Mouse (Mus musculus) layer of hippocampus, postnatal 14 days (tissue): ENCODE measurements at regions not wholly inside any gene's neighbourhood (a gene's known extent, or its start where the extent isn't known, plus 50 kb on each side); places are given as distances from the start of the nearest gene placed in this dataset.
A peak's percentile ranks its signal among the peaks of the same experiment; 100 is the strongest.

Source experiments
- DNase-seq, 2 experiments: peaks; one replicate each; pipeline ENCODE4 v3.0.0; 2021 to 2022; ENCODE audit warnings: low spot score in 2 of 2, mixed read lengths in 1 of 2

DNA sequence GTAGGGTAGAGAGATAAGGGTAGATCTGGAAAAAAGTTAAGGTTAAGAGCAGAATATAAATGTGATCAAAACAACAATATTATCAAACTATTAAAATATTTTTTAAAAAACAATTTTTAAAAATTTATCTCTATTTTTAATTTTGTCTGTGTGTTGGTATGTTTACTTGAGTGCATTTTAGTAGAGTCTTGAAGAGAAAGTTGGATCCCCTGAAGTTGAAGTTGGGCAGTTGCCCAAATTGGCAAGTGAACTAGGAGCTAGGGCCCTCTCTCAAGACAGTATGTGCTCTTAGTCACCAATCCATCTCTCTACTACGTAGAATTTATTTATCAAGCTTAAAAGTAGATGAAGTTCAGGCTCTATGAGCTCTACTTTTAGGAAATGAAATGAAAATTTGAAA lies 59.9 kb downstream of the Adamts1 start:
- DNase-seq, result no peak

DNA sequence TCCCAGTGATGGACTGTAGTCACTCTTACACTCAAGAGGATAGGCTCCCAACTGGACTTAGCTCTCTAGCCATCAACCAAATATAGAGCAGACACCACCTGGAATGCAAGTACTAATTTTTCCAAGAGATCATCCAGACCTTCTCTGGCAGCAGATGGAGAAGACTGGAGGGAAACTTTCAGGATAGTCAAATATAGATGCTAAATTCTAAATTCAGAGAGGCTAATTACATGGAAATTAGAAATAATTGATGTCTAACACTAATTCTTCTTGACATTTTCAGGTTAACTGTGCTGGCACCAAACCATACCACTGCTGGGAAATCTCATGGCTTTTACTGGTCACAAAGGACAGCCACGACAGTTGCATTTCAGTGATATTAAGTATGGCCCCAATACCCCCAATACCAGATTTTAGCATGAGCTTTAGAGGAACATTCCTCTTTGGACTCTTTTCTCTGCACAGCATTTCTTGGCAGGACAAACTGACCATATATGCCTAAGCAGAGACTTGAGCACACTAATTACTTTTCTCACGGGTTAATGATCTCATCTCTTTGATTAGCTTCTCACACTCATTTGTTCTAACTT lies 64.2 kb downstream of the Adamts1 start:
- DNase-seq, result no peak

DNA sequence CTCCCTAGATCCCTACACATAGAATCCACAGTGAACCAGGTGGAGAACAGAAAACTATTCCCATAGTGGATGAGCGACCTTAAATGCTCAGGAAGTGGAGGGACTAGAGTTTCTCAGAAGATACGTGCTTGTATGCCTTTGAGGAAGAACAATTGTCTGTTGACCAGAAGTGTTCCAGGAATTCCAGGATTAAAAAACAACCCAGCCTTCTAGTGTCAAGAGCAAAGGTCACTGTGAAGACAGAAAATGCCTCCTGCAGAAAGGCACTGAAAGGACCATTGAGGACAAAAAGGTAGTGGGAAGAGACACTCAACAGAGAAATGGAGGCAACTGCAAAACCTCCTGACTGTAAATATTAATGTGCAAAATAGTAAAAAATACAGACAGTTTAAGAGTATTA lies 74.9 kb downstream of the Adamts1 start:
- DNase-seq, result no peak

DNA sequence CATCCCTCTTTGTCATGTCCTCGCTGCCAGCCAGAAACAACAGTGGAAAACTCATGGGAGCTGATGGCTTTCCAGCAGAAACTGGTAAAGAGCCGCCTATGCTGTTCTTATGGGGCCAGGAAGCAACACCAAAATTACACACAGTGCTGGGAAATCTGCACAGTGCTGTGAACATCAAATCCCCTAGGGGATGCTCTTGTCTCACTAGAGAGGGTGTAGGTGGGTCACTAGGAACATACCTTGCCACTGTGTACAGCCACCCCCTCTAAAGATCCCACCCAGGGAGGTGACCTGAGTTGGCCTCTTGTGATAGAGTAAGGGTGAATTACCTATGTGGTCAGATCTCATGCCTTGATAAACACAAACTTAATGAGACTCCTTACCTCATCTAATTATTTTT lies 80.9 kb downstream of the Adamts1 start:
- no peak for DNase-seq

DNA sequence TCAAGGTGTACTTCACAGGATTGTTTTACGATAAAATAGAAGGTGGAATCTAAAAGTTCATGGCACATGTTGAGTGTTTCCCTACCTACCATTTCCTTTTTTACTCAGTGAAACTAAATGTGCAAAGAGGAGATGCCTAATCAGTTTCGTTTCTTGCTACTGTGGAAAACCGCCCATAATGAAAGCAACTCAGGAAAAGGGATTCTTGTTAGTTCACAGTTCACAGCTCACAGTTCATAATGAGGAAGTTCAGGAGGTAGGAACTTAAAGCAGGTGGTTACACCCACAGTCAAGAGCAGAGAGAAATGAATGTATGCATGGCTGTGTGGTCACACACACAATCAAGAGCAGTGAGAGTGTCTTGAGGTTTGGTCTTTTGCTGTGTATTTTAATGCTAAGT lies 90.6 kb downstream of the Adamts1 start:
- DNase-seq, result no peak

DNA sequence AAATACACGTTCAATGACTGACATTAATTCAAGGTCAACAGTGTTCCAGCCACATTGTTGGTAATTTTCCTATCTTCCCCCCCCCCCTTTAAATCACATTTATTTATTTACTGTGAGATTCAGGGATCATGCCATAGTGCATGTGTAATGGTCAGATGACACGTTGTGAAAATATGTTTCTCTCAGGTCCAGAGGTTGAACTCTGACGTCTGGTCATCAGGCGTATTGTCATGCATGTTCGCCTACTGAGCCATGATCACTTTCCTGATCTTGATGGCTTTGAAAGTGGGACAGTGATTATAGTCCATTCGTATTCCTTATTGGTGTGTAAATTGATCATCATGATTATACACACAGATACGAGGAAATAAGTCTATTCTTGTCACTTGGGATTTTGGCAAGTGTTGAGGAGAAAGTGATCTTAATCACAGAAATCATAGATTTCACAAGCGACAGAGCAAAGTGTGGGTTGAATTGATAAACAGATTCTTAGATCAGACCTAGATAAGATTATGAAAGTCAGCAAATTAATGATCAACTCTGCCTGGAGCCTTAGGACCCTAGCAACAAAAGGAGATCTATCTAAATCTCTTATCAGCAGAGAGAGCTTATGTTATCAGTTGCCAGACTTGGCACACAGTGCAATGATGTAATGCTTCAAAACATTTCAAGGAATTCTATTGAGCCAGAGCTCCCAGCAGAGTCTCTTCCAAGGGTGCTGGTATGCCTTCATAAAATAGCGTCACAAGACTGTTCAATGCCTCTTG lies 98.5 kb downstream of the Adamts1 start:
- DNase-seq, result no peak

DNA sequence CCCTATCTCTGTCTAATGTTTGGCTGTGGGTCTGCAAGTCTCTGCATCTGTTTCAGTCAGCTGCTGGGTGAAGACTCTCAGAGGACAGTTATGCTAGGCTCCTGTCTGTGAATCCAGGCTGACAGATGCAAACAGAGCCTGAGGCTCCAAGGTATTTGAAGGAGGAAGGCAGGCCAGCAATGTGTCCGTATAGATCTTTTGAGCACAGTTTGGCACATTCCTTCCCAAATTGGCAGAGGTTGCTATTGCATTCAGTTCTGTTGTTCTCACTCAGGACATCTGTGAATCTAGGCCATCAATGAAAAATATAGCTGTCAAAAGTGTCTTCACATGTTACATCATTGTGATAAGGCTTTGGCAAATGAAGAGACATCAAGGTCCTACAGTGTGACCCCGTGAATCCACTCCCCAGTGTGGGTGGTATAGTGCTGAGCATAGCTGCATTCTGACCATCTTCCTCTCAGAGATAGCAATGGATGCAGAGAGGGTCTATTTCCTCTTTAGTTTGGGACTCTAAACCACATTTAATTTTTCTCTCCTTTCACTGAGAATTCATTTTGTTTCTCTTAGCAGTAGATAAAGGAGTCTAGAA lies 99.9 kb downstream of the Adamts1 start:
- DNase-seq, result no peak

DNA sequence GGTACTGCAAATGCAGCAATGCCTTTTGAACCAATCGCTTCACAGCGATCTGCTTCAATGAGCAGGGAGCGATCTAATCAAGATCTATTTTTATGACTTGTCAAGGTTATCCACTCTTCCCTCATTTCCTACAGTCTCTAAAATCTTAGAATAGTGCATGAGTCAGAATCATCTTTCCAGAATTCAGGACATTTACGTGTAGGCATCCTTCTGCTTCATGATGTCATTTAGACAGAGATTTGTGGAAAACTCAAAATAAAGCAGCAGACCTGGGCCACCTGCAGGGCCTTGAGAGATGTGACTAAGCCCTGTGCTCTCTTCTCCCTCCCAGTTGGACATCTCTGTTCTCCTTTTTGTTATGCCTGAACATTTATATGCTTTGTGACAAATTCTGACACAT lies 103.6 kb downstream of the Adamts1 start:
- DNase-seq, result no peak

DNA sequence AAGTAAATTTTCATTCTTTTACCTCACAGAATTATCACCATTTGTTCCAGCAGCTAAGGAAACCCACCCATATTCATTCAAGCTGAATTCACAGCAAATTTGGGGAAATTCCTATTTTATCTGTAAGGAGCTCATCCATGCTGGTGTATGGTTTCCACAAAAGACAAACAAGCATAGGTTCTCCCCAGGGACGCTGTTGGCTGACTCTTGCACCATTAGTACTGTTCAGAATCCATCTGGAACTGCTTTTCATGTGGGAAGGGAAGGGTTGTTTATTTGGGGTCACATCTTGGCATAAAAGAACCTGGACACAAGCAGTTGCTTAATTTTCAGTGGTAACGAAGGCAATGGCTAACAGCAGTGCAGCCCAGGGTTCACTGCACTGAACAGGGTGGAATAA lies 120.2 kb downstream of the Adamts1 start:
- DNase-seq, result no peak

DNA sequence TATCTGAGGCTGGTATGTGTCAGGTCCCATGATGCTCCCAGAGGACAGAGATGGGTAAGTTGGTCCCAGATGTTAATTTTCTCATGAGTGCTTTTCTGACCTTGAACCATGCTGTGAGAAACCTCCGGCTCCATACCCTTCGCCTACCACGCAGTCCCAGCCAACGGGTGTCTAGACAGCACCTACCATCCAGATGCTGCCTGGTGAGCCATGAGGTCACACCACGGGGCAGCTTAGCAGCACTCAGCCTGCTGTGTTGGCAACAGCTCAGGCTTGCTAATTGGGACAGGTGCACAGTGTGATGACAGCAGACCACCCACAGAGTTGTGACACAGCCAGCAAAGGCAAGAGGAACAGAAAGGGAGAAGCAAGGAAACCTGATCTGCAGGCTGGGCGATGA lies 122.6 kb downstream of the Adamts1 start:
- DNase-seq, result no peak

DNA sequence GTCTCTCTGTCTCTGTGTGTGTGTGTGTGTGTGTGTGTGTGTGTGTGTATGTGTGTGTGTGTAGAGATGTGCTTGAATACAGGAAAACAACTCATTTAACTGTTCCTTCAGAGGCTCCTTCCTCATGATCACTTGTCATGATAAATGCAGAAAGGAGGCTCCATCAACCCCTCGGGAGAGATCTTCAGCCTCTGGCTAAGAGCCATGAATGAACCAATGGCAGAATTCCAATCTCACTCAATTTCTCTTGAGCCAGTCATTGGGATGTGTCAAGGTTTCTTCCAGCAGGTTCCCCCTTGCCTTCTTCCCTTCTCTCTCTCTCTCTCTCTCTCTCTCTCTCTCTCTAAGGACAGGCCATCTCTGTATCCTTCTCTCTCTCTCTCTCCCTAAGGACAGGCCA lies 124.1 kb downstream of the Adamts1 start:
- no peak for DNase-seq

DNA sequence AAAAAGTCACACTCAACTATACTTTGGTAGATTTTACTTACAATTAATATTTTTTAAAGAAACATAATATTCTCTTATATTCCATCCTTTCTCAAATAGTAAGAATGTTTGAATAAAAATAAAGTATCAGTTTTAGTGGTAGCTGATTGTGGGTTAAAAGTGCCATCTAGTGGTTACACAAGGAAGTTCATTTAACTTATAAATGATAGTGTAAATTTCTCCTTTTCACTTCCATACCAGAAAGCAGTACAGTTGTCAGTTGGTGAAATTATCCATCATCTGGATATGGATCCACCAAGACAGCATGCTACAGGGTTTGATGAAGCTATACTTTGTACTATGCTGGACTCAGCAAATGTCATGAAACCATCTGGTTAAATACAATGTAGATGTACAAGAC lies 124.7 kb downstream of the Adamts1 start:
- DNase-seq, result peak in 1 of 2 experiments; percentile 56

DNA sequence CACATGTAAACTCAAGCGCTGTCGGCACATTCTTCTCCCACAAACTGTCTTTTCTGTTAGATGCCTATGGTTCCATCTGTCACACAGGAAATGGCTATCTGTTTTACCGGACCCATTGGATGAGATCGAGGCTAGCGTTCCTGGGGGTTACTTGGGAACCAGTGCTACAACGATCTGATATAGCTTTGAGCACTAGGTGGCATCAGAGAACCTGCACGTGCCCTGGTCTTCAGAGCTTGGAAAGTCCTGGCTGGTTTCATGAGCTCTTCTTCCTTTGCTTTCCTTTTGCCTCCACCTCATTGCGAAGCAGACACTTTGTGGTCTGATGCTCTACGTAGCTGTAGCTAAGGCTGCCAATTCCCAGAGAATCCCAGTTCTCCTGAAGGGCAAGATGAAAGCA lies 123.8 kb upstream of the Cyyr1 start:
- DNase-seq, result peak; percentile 11 to 26

DNA sequence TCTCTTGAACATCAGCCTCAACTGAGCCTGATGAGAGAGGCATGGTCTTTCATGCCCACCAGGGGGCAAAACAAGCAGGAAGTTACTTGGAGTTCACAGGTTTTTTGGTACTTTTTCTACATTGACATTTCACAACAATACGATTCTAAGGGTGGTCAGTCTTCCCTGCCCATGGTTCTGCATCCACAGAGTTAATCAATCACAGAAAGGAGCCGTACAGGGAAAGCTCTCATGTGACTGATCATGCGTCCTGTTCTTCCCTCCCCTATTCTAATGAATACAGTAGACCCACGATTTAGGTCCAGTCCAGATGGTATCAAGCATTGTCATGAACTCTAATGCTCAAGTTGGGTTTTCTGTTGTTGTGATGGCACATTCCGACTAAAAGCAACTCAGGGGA lies 115.6 kb upstream of the Cyyr1 start:
- DNase-seq, result no peak

DNA sequence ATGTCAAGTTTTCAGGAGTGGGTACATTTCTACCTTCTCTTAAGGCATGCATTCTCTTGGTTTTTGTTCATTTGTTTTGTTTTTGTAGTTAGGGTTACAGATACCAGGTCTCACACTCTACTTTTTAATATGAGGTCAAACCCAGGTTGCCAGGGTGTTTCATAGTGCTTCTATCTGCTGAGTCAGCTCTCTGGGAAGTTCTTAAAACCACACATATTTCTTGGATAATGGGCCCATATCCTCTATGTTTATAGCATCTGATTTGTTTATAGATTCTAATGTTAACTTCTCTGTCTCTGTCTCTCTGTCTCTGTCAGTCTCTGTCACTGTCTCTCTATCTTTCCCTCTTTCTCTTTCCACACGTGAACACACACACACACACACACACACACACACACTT lies 114.6 kb upstream of the Cyyr1 start:
- DNase-seq, result no peak

DNA sequence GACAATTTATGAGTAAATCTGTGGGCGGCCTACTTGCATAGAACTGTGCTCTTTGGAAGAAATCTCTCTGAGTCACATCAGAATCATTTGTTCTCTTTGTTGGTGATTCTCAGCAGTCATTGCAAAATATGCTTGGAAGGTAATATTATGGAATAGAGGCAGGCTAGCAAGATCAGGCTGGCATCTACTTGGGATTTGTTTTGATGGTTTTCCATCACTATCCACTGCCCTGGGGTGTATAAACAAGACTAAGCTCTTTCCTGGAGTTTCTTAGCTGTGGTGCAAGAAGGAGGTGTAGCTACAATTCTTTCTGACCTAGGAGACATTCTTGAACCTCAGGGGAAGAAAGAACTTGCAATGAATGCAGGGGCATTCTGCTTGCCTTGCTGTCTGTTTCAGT lies 96.3 kb upstream of the Cyyr1 start:
- DNase-seq, result no peak

DNA sequence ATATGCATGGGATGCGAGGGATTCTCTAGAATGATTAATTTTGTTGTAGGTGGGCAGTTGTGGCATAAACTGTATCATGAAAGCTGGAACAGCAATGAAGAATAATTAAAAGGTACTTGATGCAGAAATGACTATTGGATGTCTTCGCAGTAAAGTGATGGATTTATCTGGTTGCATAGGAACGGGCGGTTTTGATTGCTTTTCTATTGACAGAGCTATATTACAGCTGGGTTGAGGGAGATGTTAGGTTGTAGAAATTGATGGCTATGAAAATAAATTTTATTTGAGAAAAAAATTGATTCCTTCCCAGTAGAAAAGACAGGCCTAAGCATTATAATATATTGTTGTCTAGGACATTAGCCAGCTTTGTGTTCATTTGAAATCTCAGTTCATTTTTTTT lies 87.8 kb upstream of the Cyyr1 start:
- no peak for DNase-seq

DNA sequence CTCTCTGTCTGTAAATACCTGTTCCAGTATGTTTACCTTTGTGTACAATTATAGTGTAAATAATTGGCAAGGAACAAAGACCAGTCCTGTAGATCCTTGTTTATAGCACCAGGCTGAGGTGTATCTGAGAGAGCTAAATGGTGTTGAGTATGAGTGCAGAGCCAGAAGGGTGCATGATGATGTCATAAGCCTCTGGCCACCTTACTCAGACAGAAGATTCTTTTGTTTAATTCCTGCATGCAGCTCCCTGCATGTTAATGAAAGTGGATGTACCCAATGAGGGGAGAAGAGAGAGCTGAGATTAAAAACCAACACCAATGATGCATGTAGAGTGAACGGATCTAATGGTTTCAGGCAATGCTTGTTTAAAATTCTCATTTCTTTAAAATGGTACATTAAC lies 83.9 kb upstream of the Cyyr1 start:
- no peak for DNase-seq

DNA sequence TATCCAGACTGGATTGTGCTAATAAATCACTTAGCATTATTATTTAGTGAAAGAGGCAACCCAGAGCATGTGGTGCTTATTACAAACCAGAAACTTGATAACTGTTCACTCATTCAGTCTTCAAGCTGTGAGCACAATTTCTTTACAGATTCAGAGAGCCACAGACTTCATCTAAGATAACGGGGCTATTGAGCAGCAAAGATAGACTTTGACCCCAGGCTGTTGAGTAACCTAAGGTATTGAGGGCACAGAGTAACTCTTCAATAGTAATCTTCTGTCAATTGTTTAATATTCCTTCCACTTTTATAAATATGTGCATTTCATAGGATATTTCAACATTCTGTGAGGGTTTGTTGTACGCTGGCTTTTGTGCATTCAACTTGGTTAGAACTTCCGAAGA lies 76.5 kb upstream of the Cyyr1 start:
- no peak for DNase-seq

DNA sequence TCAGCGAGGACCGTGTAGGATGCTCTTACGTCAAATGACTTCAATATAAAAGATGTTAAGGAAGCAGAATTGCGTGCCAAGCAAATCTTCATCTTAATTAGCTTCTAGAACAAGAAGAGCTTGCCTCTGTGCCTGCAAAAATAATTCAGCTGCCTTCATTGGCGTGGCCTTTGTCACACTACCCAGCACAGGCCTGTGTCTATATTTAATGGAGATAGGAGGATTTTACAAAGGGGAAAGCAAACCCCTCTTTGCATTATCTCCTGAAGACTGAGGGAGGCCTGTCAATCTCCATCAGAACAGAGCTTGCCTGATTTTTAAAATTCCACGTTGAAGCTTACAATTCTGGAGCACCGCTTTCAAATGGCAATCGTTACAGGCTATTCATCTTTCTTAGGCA lies 71.3 kb upstream of the Cyyr1 start:
- DNase-seq, result no peak

DNA sequence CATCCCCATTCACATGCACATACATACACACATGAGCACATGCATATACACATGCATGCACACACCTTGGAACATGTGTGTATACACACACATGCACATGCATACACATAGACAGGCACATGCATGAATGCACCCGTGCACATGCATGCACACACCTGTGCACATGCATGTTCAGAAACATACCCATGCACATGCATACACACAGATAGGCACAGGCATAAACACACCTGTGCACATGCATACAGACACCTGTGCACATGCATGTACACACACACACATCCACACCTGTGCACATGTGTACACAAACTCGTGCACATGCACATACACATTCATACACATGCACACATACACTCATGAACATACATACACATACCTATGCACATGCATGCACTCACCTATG lies 50.9 kb upstream of the Cyyr1 start:
- DNase-seq, result no peak
